Mouse (Mus musculus) heart, postnatal 0 days (tissue): ENCODE data around the gene Fmo6. TPM values are rescaled to one million over a fixed set of nuclear protein-coding genes. Genes with fewer than 3 reads are reported as not detected.

Source experiments
- ATAC-seq: fragments of 200-750 bp; cut with Nextera tagmentation; 2 replicates; pipeline ENCODE4 v1.8.0; 2017; ENCODE audit warnings: low read depth, moderate number of reproducible peaks, moderate library complexity; ENCODE audit not compliant: insufficient read depth
- DNase-seq: peaks from one replicate; pipeline ENCODE4 v3.0.0-alpha.2; 2016; ENCODE audit warnings: low spot score
- H3K27ac ChIP-seq: fragments of 300-500 bp; sonication (generic); 2 replicates; pipeline ENCODE4 v1.5.1; 2014; ENCODE audit warnings: low read depth, mild to moderate bottlenecking
- H3K27me3 ChIP-seq: fragments of 300-500 bp; sonication (generic); 2 replicates; pipeline ENCODE4 v1.6.1; 2014; ENCODE audit warnings: low read length, mixed read lengths; ENCODE audit not compliant: control insufficient read depth, insufficient read depth
- H3K36me3 ChIP-seq: fragments of 300-500 bp; sonication (generic); replicated peaks from 2 replicates; pipeline ENCODE4 v1.6.1; 2014; ENCODE audit warnings: low read length, mixed read lengths; ENCODE audit not compliant: control insufficient read depth, insufficient read depth
- H3K4me1 ChIP-seq: fragments of 300-500 bp; sonication (generic); 2 replicates; pipeline ENCODE4 v1.6.1; 2014; ENCODE audit warnings: antibody characterized with exemption; ENCODE audit not compliant: control insufficient read depth, insufficient read depth
- H3K4me2 ChIP-seq: fragments of 300-500 bp; sonication (generic); 2 replicates; pipeline ENCODE4 v1.6.1; 2014; ENCODE audit warnings: low read depth, mild to moderate bottlenecking, low read length, moderate library complexity
- H3K4me3 ChIP-seq: fragments of 300-500 bp; sonication (generic); 2 replicates; pipeline ENCODE4 v1.5.1; 2014; ENCODE audit warnings: low read depth, low read length
- H3K9ac ChIP-seq: fragments of 300-500 bp; sonication (generic); replicated peaks from 2 replicates; pipeline ENCODE4 v1.6.1; 2014; ENCODE audit warnings: low read depth, low read length, mixed read lengths
- H3K9me3 ChIP-seq: fragments of 300-500 bp; sonication (generic); replicated peaks from 2 replicates; pipeline ENCODE4 v1.6.1; 2016; ENCODE audit warnings: low read length; ENCODE audit not compliant: control insufficient read depth
- CTCF ChIP-seq: IDR thresholded peaks from 2 replicates; pipeline ENCODE4 v1.5.1; 2016; ENCODE audit warnings: antibody characterized with exemption, control low read depth, low read depth
- EP300 ChIP-seq: IDR thresholded peaks from 2 replicates; pipeline ENCODE4 v1.6.1; 2016; ENCODE audit warnings: antibody characterized with exemption, low read depth
- WGBS: fragments of 180-500 bp; shearing (Covaris S2); extraction: QIAGEN DNeasy Blood & Tissue Kit; methylation state at CpG from one replicate; pipeline ENCODE4 v1.1.7; 2014; 5-methylcytosine and 5-hydroxymethylcytosine counted together
- polyA plus RNA-seq: library from polyadenylated mRNA; unstranded; fragments of >200 nt; fragmentation: Nextera tagmentation; extraction: Ambion mirVana; gene quantifications from 2 replicates; pipeline ENCODE4 v1.2.1, GENCODE M21; 2015
- total RNA-seq: library from RNA; depleted of rRNA; stranded (reverse); fragments of >200 nt; gene quantifications from 2 replicates; pipeline ENCODE4 v1.2.3, GENCODE M21; 2014; ENCODE audit warnings: low replicate concordance

Fmo6 gene
- total and polyA plus RNA-seq, 2 experiments from 2014 or later = not detected

DNA sequence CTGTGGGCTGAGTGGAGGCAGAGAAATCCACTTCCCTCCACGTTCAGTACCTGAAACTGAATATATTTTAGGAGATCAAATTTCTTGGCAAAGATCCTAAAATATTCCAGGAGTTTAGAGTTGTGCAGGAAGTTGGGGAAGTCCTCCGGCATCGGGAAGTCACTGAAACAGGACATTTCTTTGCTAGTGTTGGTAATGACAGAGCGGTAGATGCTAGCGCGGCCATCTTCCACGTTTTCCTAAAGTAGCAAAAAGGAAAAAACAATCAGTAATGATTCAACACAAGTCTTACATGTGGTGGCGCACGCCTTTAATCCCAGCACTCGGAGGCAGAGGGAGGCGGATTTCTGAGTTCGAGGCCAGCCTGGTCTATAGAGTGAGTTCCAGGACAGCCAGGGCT is 48.7 kb downstream of the Fmo6 start:
- H3K4me1 ChIP-seq = no peaks in the 10 kb centered on the region
- DNase-seq (no peak), ATAC-seq (no peak)
- no peaks in the 10 kb centered on the region for H3K9me3 ChIP-seq
- no peaks in the 10 kb centered on the region for H3K36me3 ChIP-seq
- 0 out of 2 replicates have a peak overlapping the region, but pooled peaks have one; percentile 55 for H3K27ac ChIP-seq
- H3K27me3 ChIP-seq = no peaks in the 10 kb centered on the region
- no peak for TF ChIP-seq EP300
- no peak for TF ChIP-seq CTCF
- 74% methylated on average over 12 of the region's 12 CpGs for WGBS
- no peak overlapping the region for H3K9ac ChIP-seq
- H3K4me3 ChIP-seq = no peak overlapping the region
- no peak overlapping the region for H3K4me2 ChIP-seq

DNA sequence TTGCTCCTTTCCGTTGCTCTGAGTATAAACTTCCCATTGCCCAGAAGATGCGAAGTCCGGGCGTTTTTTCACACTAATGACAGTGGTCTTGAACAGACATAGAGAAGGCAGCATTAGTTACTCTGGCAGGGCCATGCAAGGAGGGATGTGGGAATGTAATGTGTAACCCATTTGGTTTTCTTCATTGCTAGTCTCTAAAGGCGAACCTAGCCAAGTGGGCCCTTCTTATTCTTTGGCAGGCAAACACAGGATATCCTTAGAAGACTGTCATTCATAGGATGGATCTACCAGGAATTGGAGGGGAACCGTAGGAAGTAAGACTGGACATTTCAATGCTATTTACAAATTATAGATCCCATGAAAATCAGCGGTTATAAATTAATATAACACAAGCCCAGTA is 49.7 kb downstream of the Fmo6 start:
- no peak for DNase-seq

GRCm38 (mm10) chr1:162886138-162886816 is 51.0 kb downstream of the Fmo6 start:
- no peak for DNase-seq
- Histone ChIP-seq H3K4me1 (no peaks in the 10 kb centered on the region), H3K36me3 (no peaks in the 10 kb centered on the region), H3K4me2 (no peak overlapping the region), H3K4me3 (no peak overlapping the region), H3K27ac (no peak overlapping the region), H3K9me3 (no peaks in the 10 kb centered on the region), H3K9ac (no peak overlapping the region), H3K27me3 (no peaks in the 10 kb centered on the region)
- no peak for ATAC-seq
- TF ChIP-seq CTCF = no peak
- TF ChIP-seq EP300 = no peak
- 75% methylated on average over 11 of the region's 11 CpGs for WGBS

More for the DNA sequence above, 49.7 kb downstream of the Fmo6 start:
- Histone ChIP-seq H3K4me1 (no peaks in the 10 kb centered on the region), H3K36me3 (no peaks in the 10 kb centered on the region), H3K27ac (no peak overlapping the region), H3K9ac (no peak overlapping the region), H3K27me3 (no peaks in the 10 kb centered on the region), H3K4me3 (no peak overlapping the region), H3K4me2 (no peak overlapping the region), H3K9me3 (no peaks in the 10 kb centered on the region)
- ATAC-seq = no peak
- 85% methylated on average over 7 of the region's 7 CpGs for WGBS
- no peak for TF ChIP-seq EP300
- TF ChIP-seq CTCF = no peak

DNA sequence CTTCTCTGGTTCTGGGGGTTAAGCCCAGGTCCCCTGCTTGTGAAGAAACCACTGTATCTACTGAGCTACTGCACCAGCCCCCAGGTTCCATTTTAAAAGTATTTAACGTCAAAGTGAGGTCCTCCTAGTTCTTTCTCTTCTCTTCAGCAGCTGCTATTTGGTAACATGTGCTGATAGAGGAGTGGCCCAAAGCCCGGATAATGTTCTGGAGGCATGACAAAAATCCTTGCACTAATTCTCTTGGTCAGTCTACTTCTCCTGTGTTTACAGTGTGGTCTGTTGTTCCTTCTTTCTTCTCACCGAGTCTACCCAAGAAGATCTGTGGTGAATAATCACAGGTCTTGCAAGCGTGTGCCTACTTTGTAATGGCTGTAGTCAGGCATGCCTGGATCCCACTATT is 54.6 kb downstream of the Fmo6 start:
- TF ChIP-seq CTCF (no peak), EP300 (no peak)
- H3K9me3 ChIP-seq = no peaks in the 10 kb centered on the region
- H3K27me3 ChIP-seq = no peaks in the 10 kb centered on the region
- no peaks in the 10 kb centered on the region for H3K36me3 ChIP-seq
- H3K9ac ChIP-seq = no peak overlapping the region
- DNase-seq (no peak), ATAC-seq (no peak)
- H3K4me2 ChIP-seq = no peak overlapping the region
- H3K27ac ChIP-seq = no peak overlapping the region
- 50% methylated on average over 4 of the region's 4 CpGs for WGBS
- no peak overlapping the region for H3K4me3 ChIP-seq
- no peaks in the 10 kb centered on the region for H3K4me1 ChIP-seq

DNA sequence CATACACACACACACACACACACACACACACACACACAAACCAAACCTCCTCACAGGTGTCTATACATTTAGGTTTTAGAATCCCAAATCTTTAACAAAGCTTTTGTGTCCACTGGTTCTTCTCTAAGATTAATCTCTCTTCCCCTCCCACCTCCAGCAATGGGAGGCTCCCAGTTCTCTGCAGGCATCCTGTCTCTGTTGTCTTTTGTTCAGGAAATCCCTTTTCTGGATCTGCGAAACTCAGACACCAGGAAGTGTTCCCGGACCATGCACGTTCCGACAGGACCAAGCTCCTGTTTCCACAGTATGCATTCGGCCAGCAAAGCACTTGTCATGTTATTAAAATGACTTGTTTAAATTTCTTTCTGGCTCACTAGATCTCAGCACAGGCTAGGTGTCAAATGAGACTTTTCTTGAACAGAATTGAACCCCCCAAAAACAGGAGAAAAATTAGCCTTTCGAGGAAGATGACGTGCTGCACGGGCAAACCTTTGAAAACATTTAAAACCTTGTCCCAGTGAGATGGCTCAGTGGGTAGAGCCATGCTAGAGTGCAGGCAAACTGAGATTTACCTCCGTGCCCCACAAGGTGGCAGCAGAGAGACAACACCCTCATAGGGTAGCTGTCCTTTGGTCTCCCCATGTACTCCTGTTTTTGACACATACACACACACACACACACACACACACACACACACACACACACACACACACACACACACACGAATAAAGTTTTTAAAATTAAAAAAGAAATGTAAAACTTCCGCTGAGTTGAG is 57.5 kb downstream of the Fmo6 start:
- Histone ChIP-seq H3K27me3 (no peaks in the 10 kb centered on the region), H3K9ac (no peak overlapping the region), H3K4me3 (no peak overlapping the region), H3K4me1 (no peaks in the 10 kb centered on the region), H3K4me2 (no peak overlapping the region), H3K27ac (peak overlapping the region; percentile 46; the same call in 1 of the 2 replicates), H3K36me3 (no peaks in the 10 kb centered on the region), H3K9me3 (no peaks in the 10 kb centered on the region)
- DNase-seq (peak; percentile 43), ATAC-seq (peak; percentile 44)
- whole genome bisulfite sequencing = 47% methylated on average over 11 of the region's 11 CpGs
- 0 out of 2 replicates have a peak, but pooled peaks have one; percentile 34 for TF ChIP-seq EP300
- peak; percentile 39 for TF ChIP-seq CTCF
